Mouse (Mus musculus): Measurements from ENCODE around the gene Dtx4.

Dtx4 gene

DNA sequence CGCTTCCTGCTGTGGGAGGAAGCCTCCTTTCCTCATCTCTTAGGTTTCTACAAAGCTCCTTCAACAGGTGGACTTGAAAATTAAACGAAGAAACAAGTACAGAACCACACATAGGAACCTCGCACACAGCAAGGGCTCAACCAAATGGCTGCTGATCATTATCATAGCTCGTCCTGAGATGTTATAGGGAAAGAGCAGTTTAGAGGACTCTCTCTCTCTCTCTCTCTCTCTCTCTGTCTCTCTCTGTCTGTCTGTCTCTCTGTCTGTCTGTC lies 7.1 kb downstream of the Dtx4 start:
- no peak for ATAC-seq (ENCODE audit: low TSS enrichment)

DNA sequence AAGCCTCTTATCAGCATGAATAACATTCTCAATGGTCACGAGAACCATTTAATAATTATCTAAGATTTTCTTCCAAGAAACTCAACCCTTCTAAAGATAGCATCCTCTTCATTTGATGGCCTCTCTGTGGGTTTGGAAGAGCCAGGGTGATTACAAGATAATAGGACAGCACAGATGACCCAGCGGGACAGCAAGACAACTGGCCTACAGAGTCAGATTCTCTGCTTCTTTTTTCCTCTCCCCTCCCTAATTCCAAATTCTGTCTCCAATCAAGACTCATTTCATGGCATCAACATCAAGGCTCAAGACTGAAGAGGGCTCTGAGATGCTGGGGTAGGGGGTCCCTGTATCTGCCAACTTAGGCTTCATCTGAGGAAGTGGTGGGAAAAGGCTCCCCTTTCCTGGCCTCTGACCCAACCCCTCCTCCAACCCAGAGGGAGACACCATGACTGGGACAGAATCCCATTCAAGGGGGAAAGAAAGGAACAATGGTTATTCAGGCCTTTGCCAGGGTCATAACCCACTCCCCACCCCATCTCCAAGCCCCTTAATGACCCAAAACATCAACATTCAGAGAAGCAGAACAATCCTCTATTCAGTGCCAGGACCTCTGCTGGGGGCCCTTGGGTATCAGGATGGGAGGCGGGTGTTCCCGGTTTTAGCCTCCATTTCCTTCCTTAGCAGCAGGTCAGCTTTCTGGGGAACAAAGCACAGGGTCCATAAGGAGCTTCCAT lies 7.6 kb downstream of the Dtx4 start:
- no peak for ATAC-seq (ENCODE audit: low TSS enrichment)

DNA sequence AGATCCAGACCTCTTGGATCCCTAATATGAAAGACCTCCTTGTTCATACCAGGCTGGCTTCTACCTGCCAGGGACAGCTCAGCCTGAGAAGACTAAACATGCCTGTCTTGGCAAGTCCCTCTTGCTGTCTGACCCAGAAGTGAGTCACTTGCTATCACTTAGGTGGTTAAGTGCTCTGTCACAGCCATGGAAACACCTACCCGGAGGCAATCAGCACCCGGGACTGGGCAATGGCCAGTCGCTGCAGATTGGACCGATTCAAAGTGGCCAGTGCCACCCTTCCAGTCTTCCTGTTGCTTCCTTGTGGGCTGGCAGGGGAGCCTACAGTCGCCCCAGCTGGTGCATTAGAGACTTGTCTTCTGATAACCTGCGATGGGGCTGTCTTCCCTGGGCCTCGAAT lies 9.6 kb downstream of the Dtx4 start:
- ATAC-seq (ENCODE audit: low TSS enrichment), result no peak

DNA sequence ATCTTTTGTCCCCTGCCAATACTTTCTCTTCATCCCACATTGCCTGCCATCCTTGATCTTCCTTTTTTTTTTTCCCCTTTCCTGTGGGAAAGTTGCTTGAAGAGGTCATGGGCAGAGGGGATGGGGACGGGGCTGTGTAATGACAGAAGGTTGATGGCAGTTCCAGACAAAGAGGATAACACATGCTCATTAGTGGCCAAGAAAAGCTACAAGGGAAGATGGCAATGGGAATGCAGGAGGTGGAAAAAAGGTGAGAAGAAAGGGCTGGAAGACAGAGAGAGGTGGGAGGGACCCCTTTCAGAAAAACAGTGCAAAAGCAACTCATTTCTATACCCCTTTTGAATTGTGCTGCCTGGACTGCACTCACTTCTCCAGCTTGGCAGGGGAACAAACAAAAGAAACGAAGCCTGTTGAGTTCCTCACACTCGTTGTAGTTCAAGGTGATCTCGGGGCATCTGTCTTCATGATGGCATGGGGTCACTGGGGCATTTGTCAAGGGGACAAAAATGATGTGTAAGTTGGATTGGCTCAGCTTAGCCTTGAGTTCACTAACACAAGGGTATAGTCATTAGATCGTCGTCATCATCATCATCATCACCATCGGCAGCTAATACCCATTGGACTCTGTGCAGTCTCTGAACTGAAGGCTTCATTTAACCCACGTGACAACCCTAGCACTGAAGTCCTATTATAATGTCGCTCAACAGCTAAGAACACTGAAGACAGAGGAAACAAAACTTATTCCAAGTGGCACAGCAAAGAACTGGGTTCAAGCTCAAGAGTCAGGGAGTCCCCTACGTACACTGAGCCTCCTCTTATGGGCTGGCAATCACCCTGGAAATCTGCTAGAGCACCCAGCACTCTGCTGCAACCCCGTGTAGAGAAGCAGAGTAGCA lies 11.3 kb downstream of the Dtx4 start:
- no peak for ATAC-seq (ENCODE audit: low TSS enrichment)

DNA sequence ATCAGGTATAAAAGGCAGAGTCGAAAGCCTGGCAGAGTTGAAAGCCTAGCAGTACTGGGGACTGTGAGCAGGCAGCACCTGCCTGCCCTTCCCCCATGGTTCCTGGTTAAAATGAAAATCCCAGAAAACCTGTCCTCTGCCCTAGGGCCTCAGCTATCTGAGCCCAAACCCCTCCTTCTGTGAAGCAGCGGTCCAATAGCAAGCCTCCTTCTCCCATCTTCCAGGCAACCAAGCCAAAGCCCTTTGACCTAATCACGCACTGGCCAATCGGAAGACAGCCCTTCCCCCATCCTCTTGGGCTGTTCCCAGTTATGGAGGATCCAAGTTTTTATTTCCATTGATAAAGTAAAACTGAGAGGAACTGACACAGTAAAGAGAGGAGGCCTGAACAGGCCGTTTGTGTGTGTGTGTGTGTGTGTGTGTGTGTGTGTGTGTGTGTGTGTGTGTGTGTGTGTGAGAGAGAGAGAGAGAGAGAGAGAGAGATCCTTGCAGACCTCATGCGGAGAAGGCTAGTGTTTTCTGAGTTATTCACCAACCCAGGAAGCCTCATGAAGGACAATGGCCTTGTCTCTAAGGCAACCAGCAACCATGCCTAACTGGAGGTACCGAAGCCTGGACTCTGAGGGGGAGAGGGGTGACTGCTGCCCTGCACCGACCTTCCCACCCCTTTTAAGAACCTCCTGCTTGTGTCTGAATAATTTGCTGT lies 12.1 kb downstream of the Dtx4 start:
- ATAC-seq (ENCODE audit: low TSS enrichment), result no peak

DNA sequence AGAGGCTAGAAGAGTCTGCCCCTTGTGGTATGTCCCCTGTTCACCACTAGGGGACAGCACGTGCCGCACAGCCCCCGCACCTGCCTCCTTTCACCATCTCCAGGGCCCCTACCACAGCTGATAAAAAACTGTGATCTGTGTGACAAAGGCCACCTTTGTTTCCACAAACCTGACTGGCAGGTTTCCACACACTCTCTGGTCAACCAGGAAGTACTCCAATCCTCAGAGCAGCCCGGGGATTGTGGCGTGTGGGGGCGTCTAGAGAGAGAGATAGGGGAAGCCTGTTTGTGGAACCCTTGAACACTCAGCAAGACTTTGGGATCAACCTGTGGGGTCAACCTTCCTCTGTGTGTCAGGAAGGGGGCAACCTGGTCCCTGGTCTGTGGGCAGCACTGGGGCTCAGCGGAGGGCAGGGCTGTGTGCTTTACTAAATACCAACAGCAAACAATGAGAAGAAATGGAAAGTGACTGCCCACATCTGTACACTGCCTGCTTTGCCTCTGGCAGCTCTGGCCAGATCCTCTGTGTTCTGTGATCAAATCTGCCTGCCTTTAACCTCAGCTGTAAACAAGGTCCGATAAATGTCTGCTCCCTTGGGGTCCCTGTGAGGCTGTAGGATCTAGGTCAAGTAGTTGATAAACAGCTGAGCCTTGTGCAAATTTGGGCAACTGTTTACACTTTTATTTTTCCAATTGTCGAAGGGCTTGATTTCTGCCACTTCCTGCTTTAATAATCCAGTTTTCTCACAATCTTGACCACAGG lies 12.9 kb downstream of the Dtx4 start:
- peak; percentile 53; the same call in 1 of the 2 replicates for ATAC-seq (ENCODE audit: low TSS enrichment)

DNA sequence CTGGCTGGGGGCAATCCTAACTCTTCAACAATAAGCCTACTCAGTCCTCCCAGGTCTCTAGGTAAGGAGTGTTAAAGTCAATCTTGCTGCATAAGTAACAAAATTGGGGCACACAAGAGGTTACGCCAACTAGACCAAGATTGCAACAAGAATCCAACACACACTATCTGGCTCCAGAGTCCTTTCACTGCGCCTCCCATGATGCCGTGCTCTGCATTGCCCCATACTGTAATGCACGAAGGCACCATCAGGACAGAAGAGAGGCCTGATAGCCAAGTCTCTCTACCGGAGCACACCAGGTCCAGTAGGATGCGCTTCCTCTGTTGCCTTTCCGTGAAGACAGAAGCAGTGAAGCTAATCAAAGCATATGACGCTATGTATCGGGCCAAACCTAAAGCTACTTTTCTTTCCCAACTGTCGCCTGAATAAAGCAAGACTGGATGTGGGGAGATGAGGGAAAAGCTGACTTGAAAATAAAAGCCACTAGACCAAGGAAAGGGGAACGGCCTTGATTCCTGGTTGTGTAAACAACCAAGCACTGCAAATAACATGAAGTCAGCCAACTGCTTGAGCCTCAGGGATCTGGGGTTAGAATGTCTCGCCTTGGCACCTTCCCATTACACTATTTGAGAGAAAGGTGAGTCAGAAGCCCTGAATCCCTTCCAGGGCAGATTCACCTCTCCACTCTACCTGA lies 13.6 kb downstream of the Dtx4 start:
- ATAC-seq (ENCODE audit: low TSS enrichment), result no peak

DNA sequence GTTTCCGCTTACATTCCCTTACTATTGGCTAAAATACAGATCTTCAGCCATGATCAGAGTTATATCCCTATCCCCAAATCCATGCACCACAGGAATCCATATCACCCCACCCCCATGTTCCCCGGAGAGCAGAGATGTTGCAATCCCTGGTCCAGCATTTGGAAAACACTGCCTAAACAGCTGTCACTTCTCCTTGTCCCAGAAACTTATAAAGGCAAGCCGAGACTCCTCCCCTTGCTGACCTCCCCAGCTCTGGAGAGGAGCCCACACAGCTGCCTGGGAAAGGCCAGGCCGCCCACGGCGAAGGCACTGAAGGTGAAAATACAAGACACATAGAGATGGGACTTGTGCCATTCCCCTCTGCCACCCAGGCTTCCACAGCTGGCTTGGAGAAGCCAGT lies 14.4 kb downstream of the Dtx4 start:
- ATAC-seq (ENCODE audit: low TSS enrichment), result no peak

DNA sequence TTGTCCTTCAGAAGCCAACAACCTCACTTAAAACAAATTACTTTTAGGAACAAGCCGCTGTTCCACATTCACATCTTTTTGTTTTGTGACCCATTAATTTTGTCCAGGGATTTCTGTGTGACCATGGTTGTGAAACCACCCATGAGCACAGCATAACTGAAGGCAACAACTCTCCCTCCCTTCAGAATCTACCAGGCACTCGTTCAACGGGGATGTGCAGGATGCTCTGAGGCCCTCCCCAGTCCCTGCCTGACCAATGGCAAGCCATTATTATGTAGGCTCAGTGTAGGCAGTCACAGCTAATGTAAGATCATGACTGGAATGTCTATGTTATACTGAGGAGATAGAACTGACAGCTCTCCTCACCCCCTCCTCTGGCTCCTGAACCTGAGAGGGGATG lies 15.6 kb downstream of the Dtx4 start:
- no peak for ATAC-seq (ENCODE audit: low TSS enrichment)

DNA sequence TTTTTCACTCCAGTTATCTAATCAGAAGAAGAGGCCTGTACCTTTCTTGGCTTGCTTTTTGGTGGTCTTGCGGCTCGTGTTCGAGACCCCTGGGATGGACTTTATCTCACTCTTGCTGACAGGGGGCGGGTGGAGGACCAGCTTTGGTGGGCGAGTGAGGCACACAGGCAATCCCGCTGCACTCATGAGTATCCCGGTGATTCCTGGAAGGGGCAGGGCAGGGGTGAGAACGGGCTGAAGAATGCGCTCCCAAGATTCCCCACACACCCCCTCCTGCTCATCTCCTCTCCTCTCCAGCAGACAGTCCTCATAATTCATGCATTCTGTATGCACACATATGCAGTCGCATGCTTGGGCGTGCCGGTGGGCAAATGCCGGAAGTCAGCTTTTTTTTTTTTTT lies 16.0 kb downstream of the Dtx4 start:
- ATAC-seq (ENCODE audit: low TSS enrichment), result no peak

DNA sequence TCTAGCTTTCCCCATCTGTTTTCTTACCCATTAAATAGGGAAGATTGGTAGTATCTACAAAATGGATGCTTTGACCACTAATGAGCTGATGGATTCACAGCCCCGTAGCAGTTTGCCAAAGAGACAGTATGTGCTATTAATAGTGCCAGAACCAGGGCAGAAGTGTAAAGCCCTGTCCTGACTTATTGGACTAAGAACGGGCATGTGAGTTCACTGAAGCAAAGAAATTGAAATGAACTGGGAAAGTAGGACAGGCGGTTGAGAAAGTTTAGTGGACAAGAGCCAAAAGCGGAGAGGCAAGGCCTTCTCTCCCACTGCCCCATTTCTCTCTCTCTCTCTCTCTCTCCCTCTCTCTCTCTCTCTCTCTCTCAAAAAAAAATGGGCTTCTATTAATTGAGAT lies 17.0 kb downstream of the Dtx4 start:
- ATAC-seq (ENCODE audit: low TSS enrichment), result no peak

DNA sequence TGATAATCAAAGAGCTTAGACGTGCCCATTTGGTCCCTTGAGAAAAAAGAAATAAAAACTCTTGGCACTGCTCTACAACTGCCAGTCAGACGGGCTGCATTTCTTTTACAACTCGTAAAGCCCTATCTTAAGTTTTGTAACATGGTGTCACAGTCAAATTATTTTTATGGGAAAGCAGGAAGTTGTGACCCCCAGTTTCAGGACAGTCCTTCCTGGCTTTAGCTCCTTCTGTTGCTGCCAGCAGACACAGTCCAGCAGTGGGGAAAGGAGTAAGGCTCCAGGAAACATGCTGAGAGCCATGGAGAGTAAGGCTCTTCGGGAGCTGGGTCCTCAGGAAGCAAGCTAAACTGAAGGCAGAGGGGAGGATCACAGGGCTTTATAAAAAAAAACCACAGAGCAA lies 17.5 kb downstream of the Dtx4 start:
- ATAC-seq (ENCODE audit: low TSS enrichment), result no peak

DNA sequence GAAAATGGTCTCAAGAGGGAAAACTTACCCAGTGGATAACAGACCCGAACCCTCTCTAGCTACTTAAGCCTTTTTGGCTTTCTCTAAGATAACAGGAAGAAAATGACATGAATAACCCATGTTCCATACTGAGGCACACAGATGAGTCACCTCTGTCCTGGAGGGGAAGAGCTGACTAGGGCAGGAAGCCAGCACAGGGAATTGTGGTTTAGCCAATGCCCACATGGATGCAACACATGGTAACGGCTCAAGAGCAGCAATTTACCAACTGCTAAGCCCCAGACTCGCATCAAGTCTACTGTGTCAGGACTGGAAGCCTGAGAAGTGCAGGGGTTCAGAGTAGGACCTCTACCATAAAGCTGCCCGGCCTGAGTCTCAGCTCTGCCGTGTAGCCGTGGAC lies 22.9 kb downstream of the Dtx4 start:
- ATAC-seq (ENCODE audit: low TSS enrichment), result no peak

DNA sequence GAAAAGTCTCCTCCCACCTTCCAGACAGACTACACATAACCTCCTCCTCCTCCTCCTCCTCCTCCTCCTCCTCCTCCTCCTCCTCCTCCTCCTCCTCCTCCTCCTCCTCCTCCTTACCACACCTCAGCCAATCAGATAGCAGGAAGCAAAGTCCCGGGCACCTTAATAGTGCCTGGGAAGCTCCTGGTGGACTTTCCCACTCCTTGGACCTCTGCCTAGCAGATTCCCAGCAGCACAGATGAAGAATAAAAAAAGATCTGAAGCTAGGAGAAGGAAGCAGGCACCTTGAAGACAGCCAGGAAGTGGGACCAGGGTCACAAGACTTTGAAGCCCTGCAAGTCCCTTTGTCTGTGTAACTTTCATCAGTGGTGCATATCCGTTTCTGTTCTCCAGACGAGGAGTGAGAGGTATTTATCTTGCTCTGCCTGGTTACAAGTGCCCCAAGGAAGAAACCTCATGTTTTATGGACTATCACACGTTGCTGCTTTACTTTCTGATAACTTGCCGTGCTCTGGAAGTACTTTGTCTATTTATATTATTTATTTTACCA lies 24.5 kb downstream of the Dtx4 start:
- ATAC-seq (ENCODE audit: low TSS enrichment), result peak; percentile 18; the same call in 1 of the 2 replicates

DNA sequence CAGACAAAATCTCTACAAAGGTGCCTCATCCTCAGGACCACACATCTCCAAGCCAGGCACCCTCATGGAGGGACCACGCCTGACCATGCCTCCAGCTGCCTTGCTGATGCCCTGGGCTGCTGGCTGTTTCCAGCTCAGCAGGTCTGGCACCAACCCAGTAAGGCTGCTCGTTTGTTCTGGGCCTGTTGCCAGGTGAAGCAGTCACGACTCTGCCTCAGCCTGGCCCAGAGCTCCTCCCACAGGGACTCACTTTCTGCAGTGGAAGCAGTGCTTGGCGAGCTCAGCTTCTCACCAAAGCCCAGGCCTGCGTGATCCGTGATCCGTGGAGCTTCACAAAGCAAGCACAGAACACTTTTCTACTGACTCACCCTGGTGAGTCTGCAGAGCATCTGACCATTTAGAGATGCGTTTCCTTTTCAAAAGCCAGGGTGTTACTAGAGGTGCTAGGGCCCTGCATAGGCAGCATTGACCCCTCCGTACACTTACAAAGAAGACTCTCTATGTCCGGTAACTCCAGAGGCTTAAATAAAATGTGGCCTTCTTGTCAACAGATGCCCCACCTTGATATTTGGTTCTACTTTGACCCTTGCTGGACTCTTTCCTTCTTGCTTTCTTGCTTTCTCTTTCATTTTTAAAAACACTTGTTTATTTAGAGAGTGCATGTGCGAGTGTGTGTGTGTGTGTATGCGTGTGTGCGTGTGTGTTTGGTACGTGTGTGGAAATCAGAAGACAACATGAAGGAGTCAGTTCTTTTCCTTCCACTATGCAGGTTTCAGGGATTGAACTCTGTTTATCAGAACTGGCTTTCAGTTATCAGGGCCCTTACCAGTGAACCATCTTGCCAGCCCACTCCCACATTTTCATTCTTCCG lies 25.6 kb downstream of the Dtx4 start:
- peak; percentile 97 for ATAC-seq (ENCODE audit: low TSS enrichment)

DNA sequence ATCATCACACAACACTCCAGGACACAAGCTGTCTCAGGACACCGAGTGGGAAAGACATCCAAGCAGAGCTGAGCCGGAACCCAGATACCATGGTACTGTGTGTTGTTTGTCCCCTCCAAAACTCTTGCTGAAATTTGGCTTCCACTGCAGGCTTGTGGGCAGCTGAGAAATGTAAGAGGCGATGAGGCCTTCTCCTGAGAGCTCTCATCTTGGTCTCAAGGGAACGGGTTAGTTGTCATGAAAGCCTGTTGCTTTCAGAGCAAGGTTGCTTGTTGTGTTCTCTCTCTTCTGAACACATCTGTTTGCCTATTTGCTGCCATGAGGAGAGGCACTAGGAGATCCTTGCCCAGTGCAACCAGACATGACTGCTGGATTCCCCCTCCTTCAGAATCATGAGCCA lies 27.3 kb downstream of the Dtx4 start:
- ATAC-seq (ENCODE audit: low TSS enrichment), result no peak

DNA sequence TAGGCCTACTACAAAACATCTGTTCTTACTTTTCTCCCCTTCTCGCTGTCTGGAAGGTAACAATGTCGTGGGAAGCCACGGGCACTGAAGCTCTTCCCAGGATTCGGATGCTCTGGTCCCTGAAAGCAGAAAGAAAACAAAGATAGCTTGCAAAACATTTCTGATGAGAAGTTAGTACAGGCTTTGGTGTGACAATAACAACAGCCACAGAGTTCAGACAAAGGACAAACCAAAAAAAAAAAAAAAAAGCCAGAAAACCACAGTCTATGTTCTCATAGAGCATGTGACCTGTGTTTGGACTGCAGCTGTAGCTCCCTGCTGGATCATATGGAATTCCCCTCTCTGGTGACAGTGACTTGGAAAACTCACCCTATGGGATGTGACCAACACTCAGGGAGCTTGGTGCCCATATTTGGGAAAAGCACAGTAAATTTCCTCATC lies 28.0 kb downstream of the Dtx4 start:
- ATAC-seq (ENCODE audit: low TSS enrichment), result no peak

DNA sequence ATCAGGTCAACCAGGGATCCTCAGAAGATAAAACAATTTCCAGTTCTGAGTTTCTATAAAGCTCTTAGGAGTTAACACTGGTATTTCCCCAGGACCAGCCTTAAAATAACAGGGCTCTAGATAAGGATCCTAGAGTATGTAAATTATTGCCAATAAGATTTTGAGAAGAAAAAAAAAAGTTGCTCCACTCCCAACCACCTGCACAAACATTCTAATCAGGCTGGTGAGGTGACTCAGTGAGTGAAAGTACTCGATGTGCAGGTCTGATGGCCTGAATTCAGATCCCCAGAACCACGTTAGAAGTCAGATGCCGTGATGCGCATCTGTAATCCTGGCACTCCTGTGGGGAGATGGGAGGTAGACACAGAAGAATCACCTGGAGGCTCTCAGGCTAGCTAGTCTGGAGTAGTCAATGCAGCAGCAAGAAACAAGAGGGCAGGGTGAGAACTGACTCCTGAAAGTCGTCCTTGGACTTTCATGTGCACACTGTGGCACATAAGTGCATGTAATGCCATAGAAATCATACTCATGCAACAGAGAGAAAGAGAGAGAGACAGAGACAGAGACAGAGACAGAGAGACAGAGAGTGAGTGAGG lies 28.8 kb downstream of the Dtx4 start:
- ATAC-seq (ENCODE audit: low TSS enrichment), result no peak

DNA sequence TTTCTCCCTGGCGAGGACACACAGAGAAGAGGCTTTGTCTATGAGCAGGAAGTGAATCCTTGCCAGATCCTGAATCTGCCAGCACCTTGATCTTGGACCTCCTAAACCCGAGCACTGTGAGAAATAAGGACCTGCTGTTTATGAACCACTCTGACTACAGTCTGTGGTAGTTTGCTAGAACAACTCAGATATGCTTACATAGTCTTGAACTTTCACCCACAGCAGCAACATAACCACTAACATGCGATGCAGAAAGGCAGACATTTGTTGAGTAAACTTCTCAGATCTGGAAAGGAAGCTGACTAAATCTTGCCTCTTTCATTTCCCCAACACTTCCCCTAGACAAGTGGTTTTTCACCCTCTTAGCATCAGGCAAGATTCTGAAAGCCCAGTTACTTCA lies 29.4 kb downstream of the Dtx4 start:
- no peak for ATAC-seq (ENCODE audit: low TSS enrichment)

DNA sequence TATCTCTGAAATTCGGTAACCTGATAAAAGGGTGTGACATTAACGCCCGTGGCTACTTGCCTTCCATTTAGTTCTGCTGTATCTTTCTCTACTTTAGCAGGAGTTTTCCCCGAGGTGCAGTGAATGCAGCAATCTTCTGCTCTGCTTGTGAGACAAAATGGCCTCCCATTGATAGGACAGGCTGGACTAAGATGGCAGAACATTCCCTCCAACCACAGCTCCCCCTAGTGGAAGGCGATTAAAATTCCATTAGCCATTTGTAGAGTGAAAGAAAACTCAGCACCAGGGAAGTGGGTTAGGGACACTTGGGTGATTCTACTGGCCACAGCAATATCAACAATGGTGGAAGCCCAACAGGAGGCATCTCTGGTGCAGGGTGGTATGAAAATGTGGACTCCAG lies 33.8 kb downstream of the Dtx4 start:
- no peak for ATAC-seq (ENCODE audit: low TSS enrichment)
